Mouse (Mus musculus) cortical plate, adult 2 months (tissue): Measurements from ENCODE around the gene Stk38l.

Experiments used
- CTCF ChIP-seq: fragments of 200-500 bp; IDR thresholded peaks from 2 replicates; pipeline ENCODE4 v1.5.1; 2011; ENCODE audit warnings: mild to moderate bottlenecking, control low read depth, low read length; ENCODE audit not compliant: insufficient read depth; ENCODE audit errors: extremely low read depth
- POLR2A ChIP-seq: fragments of 200-500 bp; IDR thresholded peaks from 2 replicates; pipeline ENCODE4 v1.6.1; 2011; ENCODE audit warnings: mild to moderate bottlenecking, low read length, control low read depth; ENCODE audit not compliant: insufficient read depth; ENCODE audit errors: extremely low read depth

DNA sequence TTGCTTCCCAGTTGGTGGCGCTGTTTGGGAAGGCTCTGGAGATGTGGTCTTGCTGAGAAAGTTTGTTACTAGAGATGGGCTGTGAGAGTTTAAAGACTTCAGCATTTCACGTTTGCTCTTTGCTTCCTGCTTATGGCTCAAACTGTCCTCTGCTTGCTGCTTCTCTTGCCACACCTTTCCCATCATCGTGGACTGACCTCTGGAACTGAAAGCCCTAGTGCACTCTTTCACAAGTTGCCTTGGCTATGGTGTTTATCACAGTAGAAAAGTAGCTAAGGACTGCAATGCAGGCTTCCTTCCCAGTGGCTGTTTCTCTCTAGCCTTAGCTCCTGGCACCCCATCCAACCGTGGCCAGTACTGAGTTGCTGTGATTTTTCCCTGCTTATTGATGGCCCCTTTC, 35.9 kb downstream of the Stk38l start:
- TF ChIP-seq POLR2A (no peak), CTCF (no peak)
